Mouse (Mus musculus) kidney, adult 2 months (tissue): Measurements from ENCODE around the gene Pde4d.

ENCODE experiments used
- CTCF ChIP-seq: fragments of 200-500 bp; conservative IDR thresholded peaks from 2 replicates; pipeline ENCODE4 v1.5.1; 2011; ENCODE audit warnings: low read depth, mild to moderate bottlenecking, control low read depth, low read length, moderate library complexity, mixed read lengths; ENCODE audit not compliant: insufficient read depth, insufficient read length
- POLR2A ChIP-seq: fragments of 200-500 bp; IDR thresholded peaks from one replicate; pipeline ENCODE4 v1.6.1; 2011; ENCODE audit warnings: low read depth, low read length, control low read depth

DNA sequence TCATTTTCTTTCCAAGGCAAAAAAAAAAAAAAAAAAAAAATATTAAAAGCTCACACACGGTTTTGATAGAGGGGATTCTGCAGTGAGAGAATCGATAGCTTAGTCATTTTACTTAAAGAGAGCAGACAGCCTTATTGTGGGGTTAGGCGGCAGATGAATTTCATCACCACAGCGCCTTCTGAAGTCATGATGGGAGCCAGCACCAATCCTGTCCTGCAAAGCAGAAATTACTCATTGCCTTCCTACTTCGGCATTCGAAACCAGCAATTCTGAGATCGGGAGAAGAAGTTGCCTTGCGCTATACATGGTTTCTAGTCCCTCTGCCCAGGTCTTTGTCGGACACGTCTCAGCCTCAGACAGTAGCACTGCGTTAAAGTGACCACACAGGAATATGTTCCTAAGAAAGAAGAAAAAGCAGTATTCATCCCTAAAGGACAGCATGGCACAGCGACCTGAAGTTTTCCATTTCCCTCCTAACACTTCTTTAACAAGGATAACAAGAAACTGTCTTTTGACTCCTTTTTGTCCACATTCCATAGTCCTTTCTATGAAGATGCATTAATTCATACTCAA is 991.7 kb downstream of the Pde4d start:
- TF ChIP-seq CTCF (no peak), POLR2A (no peak)
